Comparison of ENCODE assay signal across 8 mouse cellular contexts in the genomic region with DNA sequence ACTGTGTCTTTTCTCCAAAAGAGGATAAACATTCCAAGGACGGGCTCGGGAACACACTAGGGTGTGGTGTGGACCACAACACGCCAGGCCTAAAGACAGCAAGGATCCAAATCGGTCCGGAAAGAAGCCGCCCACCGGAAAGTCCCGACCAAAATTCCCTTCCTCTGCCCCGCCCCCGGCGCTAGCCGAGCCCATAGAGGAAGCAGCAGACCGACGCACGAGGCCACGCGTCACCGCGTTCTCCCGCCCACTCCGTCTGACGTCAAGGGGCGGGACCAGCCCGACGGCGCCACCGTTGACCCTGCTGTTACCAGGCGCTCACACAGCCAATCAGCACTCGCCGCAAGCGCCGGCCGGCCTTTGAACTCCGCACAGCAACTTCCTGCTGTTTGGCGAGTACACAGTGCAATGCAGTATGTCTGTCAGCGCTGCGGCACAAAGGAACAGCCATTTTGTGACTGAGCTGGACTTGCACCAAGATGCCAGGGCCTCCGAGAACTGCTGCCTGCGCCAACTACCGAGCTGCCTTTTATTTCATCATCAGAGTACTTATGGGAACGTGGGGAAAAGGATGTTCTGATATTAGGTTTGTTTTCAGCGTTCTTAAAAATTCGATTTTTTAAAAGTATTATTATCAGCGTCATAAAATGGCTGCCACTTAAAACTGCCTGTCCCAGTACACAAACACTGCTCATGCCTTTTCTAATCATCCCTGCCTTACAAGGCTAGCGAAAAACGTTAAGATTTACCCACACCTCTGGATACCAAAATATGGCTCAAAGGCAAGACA. TPM values are rescaled to one million over a fixed set of nuclear protein-coding genes. Genes with fewer than 3 reads are reported as not detected.
DNase-seq lines count a peak whose midpoint lies in the region; ATAC-seq and TF ChIP-seq lines count a peak whose summit lies in the region.

No protein-coding gene starts in this region.

- TF ChIP-seq POLR2A in CH12.LX (IDR thresholded peaks at IDR 0.05; ENCODE audit: low read depth, low read length), result peak; percentile 82
- TF ChIP-seq POLR2A in testis, adult 2 months (IDR thresholded peaks at IDR 0.05; ENCODE audit: control insufficient read depth, low read depth, low read length), result peak; percentile 95

- peak; percentile 39; the same call in 1 of the 2 replicates for TF ChIP-seq EP300 in CH12.LX (IDR thresholded peaks at IDR 0.05; ENCODE audit: low read length)

- no peak; the same call in 1 of the 2 replicates for TF ChIP-seq RAD21 in CH12.LX (IDR thresholded peaks at IDR 0.05; ENCODE audit: low read depth, low read length)

- H3K36me3 ChIP-seq in CH12.LX (replicated peaks in 1 of 2; ENCODE audit: control insufficient read depth in 1 of 2, insufficient read depth in 1 of 2, low read length in 1 of 2), result peaks cover 9 to 34% of the 10 kb centered on the region in 2 experiments
- H3K36me3 ChIP-seq in forebrain, embryonic 11.5 days (ENCODE audit: control insufficient read depth, insufficient read depth, low read length), result no peaks in the 10 kb centered on the region
- H3K36me3 ChIP-seq in heart, embryonic 16.5 days (ENCODE audit: control insufficient read depth, insufficient read depth), result peaks cover 5% of the 10 kb centered on the region; the same call in 1 of the 2 replicates
- peaks cover 6% of the 10 kb centered on the region for H3K36me3 ChIP-seq in liver, embryonic 16.5 days (ENCODE audit: control insufficient read depth, insufficient read depth)
- H3K36me3 ChIP-seq in neural tube, embryonic 13.5 days, result 0 out of 2 replicates have a peak, but pooled peaks cover 4% of the 10 kb centered on the region
- no peaks in the 10 kb centered on the region for H3K36me3 ChIP-seq in testis, adult 2 months (ENCODE audit: control insufficient read depth, insufficient read depth, low read length)

- H3K4me2 ChIP-seq in CH12.LX (ENCODE audit: insufficient read depth, low read depth, poor library complexity, severe bottlenecking), result peak overlapping the region; percentile 83; the same call in 1 of the 2 replicates
- peak overlapping the region; percentile 70 for H3K4me2 ChIP-seq in forebrain, embryonic 11.5 days (ENCODE audit: low read depth, low read length, severe bottlenecking)
- H3K4me2 ChIP-seq in heart, embryonic 16.5 days (ENCODE audit: low read depth, low read length), result peak overlapping the region; percentile 87
- peak overlapping the region; percentile 84 for H3K4me2 ChIP-seq in liver, embryonic 16.5 days (ENCODE audit: low read depth, low read length)
- H3K4me2 ChIP-seq in neural tube, embryonic 13.5 days, result peak overlapping the region; percentile 72

- peak overlapping the region; percentile 85 for H3K27ac ChIP-seq in CH12.LX (ENCODE audit: insufficient read depth, low read depth)
- H3K27ac ChIP-seq in forebrain, embryonic 11.5 days (ENCODE audit: low read depth, low read length), result peak overlapping the region; percentile 92
- peak overlapping the region; percentile 93 for H3K27ac ChIP-seq in heart, embryonic 16.5 days (ENCODE audit: low read length)
- H3K27ac ChIP-seq in liver, embryonic 16.5 days (ENCODE audit: low read length), result peak overlapping the region; percentile 92
- H3K27ac ChIP-seq in neural tube, embryonic 13.5 days (replicated peaks), result peak overlapping the region; percentile 96
- H3K27ac ChIP-seq in testis, adult 2 months (ENCODE audit: control insufficient read depth, insufficient read depth, low read depth, low read length), result peak overlapping the region; percentile 88

- H3K4me1 ChIP-seq in CH12.LX (ENCODE audit: control insufficient read depth in 1 of 2, insufficient read depth in 2 of 2), result peaks cover 6 to 36% of the 10 kb centered on the region in 2 experiments; a peak in 3 of 4 replicates
- peaks cover 8% of the 10 kb centered on the region for H3K4me1 ChIP-seq in forebrain, embryonic 11.5 days (replicated peaks; ENCODE audit: control insufficient read depth, insufficient read depth, low read length)
- peaks cover 35% of the 10 kb centered on the region for H3K4me1 ChIP-seq in heart, embryonic 16.5 days (ENCODE audit: control insufficient read depth, insufficient read depth, low read length)
- H3K4me1 ChIP-seq in liver, embryonic 16.5 days (ENCODE audit: control insufficient read depth, low read depth, low read length), result peaks cover 36% of the 10 kb centered on the region
- H3K4me1 ChIP-seq in neural tube, embryonic 13.5 days (replicated peaks), result peaks cover 43% of the 10 kb centered on the region
- peaks cover 4% of the 10 kb centered on the region; the same call in 1 of the 2 replicates for H3K4me1 ChIP-seq in testis, adult 2 months (ENCODE audit: control insufficient read depth, insufficient read depth, low read length)

- peak; percentile 99 for ATAC-seq in forebrain, embryonic 11.5 days (replicated peaks; ENCODE audit: low FRiP score)
- ATAC-seq in heart, embryonic 16.5 days (replicated peaks; ENCODE audit: extremely low read depth, insufficient read depth, low FRiP score), result peak; percentile 97
- peak; percentile 95 for ATAC-seq in liver, embryonic 16.5 days (ENCODE audit: low read depth)
- ATAC-seq in neural tube, embryonic 13.5 days (ENCODE audit: low read depth), result peak; percentile 99

- peak; percentile 98 for DNase-seq in CH12.LX (ENCODE audit: extremely low read depth)
- peak; percentile 96 for DNase-seq in c-Kit-positive CD71-positive TER-119-negative erythroid progenitor cells, embryonic 14.5 days (ENCODE audit: low read depth)
- DNase-seq in forebrain, embryonic 11.5 days (ENCODE audit: low spot score), result peak; percentile 100
- DNase-seq in kidney, postnatal 4 days, result peak; percentile 100

- peak overlapping the region; percentile 58 to 78 (median 67) for H3K4me3 ChIP-seq in CH12.LX (replicated peaks in 1 of 3; ENCODE audit: low read depth in 2 of 3, low read length in 2 of 3, poor library complexity in 1 of 3)
- H3K4me3 ChIP-seq in forebrain, embryonic 11.5 days (ENCODE audit: low read depth, low read length), result peak overlapping the region; percentile 42
- peak overlapping the region; percentile 56 for H3K4me3 ChIP-seq in heart, embryonic 16.5 days (ENCODE audit: low read length)
- peak overlapping the region; percentile 59 for H3K4me3 ChIP-seq in liver, embryonic 16.5 days (ENCODE audit: low read depth, low read length)
- H3K4me3 ChIP-seq in neural tube, embryonic 13.5 days, result peak overlapping the region; percentile 41
- H3K4me3 ChIP-seq in testis, adult 2 months (ENCODE audit: control insufficient read depth, low read depth, low read length), result peak overlapping the region; percentile 85

- H3K9me3 ChIP-seq in CH12.LX (replicated peaks; ENCODE audit: low read length), result no peaks in the 10 kb centered on the region
- H3K9me3 ChIP-seq in forebrain, embryonic 11.5 days (ENCODE audit: control insufficient read depth, low read length), result no peaks in the 10 kb centered on the region
- H3K9me3 ChIP-seq in heart, embryonic 16.5 days (replicated peaks; ENCODE audit: control insufficient read depth, low read length), result no peaks in the 10 kb centered on the region
- no peaks in the 10 kb centered on the region for H3K9me3 ChIP-seq in liver, embryonic 16.5 days (replicated peaks; ENCODE audit: control insufficient read depth, low read length)
- H3K9me3 ChIP-seq in neural tube, embryonic 13.5 days, result no peaks in the 10 kb centered on the region

- dilution Hi-C loops in CH12.LX (cut with MboI; ENCODE audit: extremely low pct_ligation_motif_present, extremely low pct_unique_long_range_greater_than_20kb, low sequenced_read_pairs), result no loop called here

- TF ChIP-seq CTCF in CH12.LX (conservative IDR thresholded peaks at IDR 0.05 in 1 of 2, IDR thresholded peaks at IDR 0.05 in 1 of 2; ENCODE audit: low read depth in 2 of 2, low read length in 2 of 2), result no peak
- TF ChIP-seq CTCF in testis, adult 2 months (IDR thresholded peaks at IDR 0.05; ENCODE audit: control insufficient read depth, insufficient read depth, insufficient replicate concordance, low read depth, low read length), result peak; percentile 18; the same call in 1 of the 2 replicates

- in situ Hi-C loops in CH12.LX (cut with MboI; ENCODE audit: low pct_ligation_motif_present, low pct_unique_long_range_greater_than_20kb, low sequenced_read_pairs), result loop anchor here (5.0 kb wide), 1 partner anchor 84 kb away; no protein-coding TSS in a partner anchor

- no peaks in the 10 kb centered on the region for H3K27me3 ChIP-seq in CH12.LX (replicated peaks)
- no peaks in the 10 kb centered on the region for H3K27me3 ChIP-seq in forebrain, embryonic 11.5 days (ENCODE audit: control insufficient read depth, insufficient read depth, low read length)
- H3K27me3 ChIP-seq in heart, embryonic 16.5 days (ENCODE audit: control insufficient read depth, insufficient read depth, low read length), result no peaks in the 10 kb centered on the region
- H3K27me3 ChIP-seq in liver, embryonic 16.5 days (ENCODE audit: control insufficient read depth, insufficient read depth, low read depth, low read length), result no peaks in the 10 kb centered on the region
- no peaks in the 10 kb centered on the region for H3K27me3 ChIP-seq in neural tube, embryonic 13.5 days
- H3K27me3 ChIP-seq in testis, adult 2 months (ENCODE audit: control insufficient read depth, insufficient read depth, low read length), result no peaks in the 10 kb centered on the region

- under 1% methylated on average over 46 of the region's 46 CpGs for WGBS in forebrain, embryonic 11.5 days
- WGBS in heart, embryonic 16.5 days, result under 1% methylated on average over 46 of the region's 46 CpGs
- WGBS in liver, embryonic 16.5 days (ENCODE audit: insufficient replicate concordance), result under 1% methylated on average over 46 of the region's 46 CpGs
- WGBS in neural tube, embryonic 13.5 days, result under 1% methylated on average over 46 of the region's 46 CpGs

- H3K79me2 ChIP-seq in CH12.LX (replicated peaks; ENCODE audit: control insufficient read depth, extremely low read depth, insufficient read depth, poor library complexity, severe bottlenecking), result peaks cover 62% of the 10 kb centered on the region

- H3K9ac ChIP-seq in CH12.LX (ENCODE audit: insufficient read depth, low read depth), result peak overlapping the region; percentile 99
- H3K9ac ChIP-seq in forebrain, embryonic 11.5 days (ENCODE audit: low read length), result peak overlapping the region; percentile 62
- H3K9ac ChIP-seq in heart, embryonic 16.5 days (ENCODE audit: low read length), result peak overlapping the region; percentile 76
- H3K9ac ChIP-seq in liver, embryonic 16.5 days (ENCODE audit: low read depth, low read length), result peak overlapping the region; percentile 55
- H3K9ac ChIP-seq in neural tube, embryonic 13.5 days, result peak overlapping the region; percentile 77

TF ChIP-seq in CH12.LX, 34 proteins besides CTCF, POLR2A, EP300 and RAD21 (continues in another document):
- TF ChIP-seq MAX (IDR thresholded peaks at IDR 0.05; ENCODE audit: low read length), result peak; percentile 88; the same call in 1 of the 2 replicates

RNA-seq across cellular contexts. Expression of gene Chd2, which starts 3.8 kb away (rescaled TPM):
- total RNA-seq in CH12.LX (2012; rRNA removed) (21.4 and 30.9 TPM in 2 replicates), CH12.LX (2014; rRNA removed) (18.2 and 23.2 TPM in 2 replicates)
- polyA plus RNA-seq in CH12.LX (2012; ENCODE audit: insufficient read length, low read depth), result 39.3 and 42.8 TPM in 2 replicates
- polyA plus RNA-seq in forebrain, embryonic 11.5 days (2014; fragmentation: Nextera tagmentation; extraction: Ambion mirVana), result 61.0 and 66.1 TPM in 2 replicates
- polyA plus RNA-seq in heart, embryonic 16.5 days (2015; fragmentation: Nextera tagmentation; extraction: Ambion mirVana), result 33.1 and 36.5 TPM in 2 replicates
- polyA plus RNA-seq in liver, embryonic 16.5 days (2015; fragmentation: Nextera tagmentation; extraction: Ambion mirVana), result 24.7 and 26.1 TPM in 2 replicates
- polyA plus RNA-seq in neural tube, embryonic 13.5 days (2015; fragmentation: Nextera tagmentation; extraction: Ambion mirVana), result 34.6 and 45.5 TPM in 2 replicates
- 17.7 and 20.6 TPM in 2 replicates for polyA plus RNA-seq in testis, adult 2 months (2012; rRNA removed)

Comparison
In these comparisons a context has a peak if more than half of its experiments do, and no peak if none do; other contexts are left out.
1. Peak in every context shown above with its lines: DNase-seq, ATAC-seq, H3K4me3 ChIP-seq and H3K27ac ChIP-seq.